Mouse (Mus musculus) liver, postnatal 0 days (tissue): ENCODE measurements around the gene Gm10160. TPM values are rescaled to one million over a fixed set of nuclear protein-coding genes. Genes with fewer than 3 reads are reported as not detected.

Source experiments
- ATAC-seq: fragments of 200-750 bp; cut with Nextera tagmentation; 2 replicates; pipeline ENCODE4 v1.8.0; 2017; ENCODE audit warnings: mild to moderate bottlenecking, moderate library complexity
- DNase-seq: peaks from one replicate; pipeline ENCODE4 v3.0.0-alpha.2; 2016
- H3K27ac ChIP-seq: fragments of 300-500 bp; sonication (generic); 2 replicates; pipeline ENCODE4 v1.5.1; 2014; ENCODE audit warnings: antibody characterized with exemption, moderate library complexity, mild to moderate bottlenecking, low read depth
- H3K27me3 ChIP-seq: fragments of 300-500 bp; sonication (generic); 2 replicates; pipeline ENCODE4 v1.6.1; 2014; ENCODE audit warnings: low read length, control low read depth, mixed read lengths; ENCODE audit not compliant: insufficient read depth
- H3K36me3 ChIP-seq: fragments of 300-500 bp; sonication (generic); replicated peaks from 2 replicates; pipeline ENCODE4 v1.6.1; 2014; ENCODE audit warnings: mild to moderate bottlenecking, control low read depth, low read length, moderate library complexity, mixed read lengths; ENCODE audit not compliant: insufficient read depth
- H3K4me1 ChIP-seq: fragments of 300-500 bp; sonication (generic); 2 replicates; pipeline ENCODE4 v1.6.1; 2014; ENCODE audit warnings: antibody characterized with exemption, mild to moderate bottlenecking, control low read depth; ENCODE audit not compliant: insufficient read depth
- H3K4me2 ChIP-seq: fragments of 300-500 bp; sonication (generic); 2 replicates; pipeline ENCODE4 v1.6.1; 2014; ENCODE audit warnings: low read depth, mild to moderate bottlenecking, low read length, moderate library complexity, mixed read lengths
- H3K4me3 ChIP-seq: fragments of 300-500 bp; sonication (generic); 2 replicates; pipeline ENCODE4 v1.5.1; 2014; ENCODE audit warnings: low read depth, low read length
- H3K9ac ChIP-seq: fragments of 300-500 bp; sonication (generic); replicated peaks from 2 replicates; pipeline ENCODE4 v1.6.1; 2014; ENCODE audit warnings: mild to moderate bottlenecking, moderate library complexity
- H3K9me3 ChIP-seq: fragments of 300-500 bp; sonication (generic); 2 replicates; pipeline ENCODE4 v1.6.1; 2016; ENCODE audit warnings: mild to moderate bottlenecking, control low read depth, low read length, mixed read lengths
- CTCF ChIP-seq: sonication (generic); IDR thresholded peaks from 2 replicates; pipeline ENCODE4 v1.5.1; 2016; ENCODE audit warnings: antibody characterized with exemption, low read depth
- EP300 ChIP-seq: IDR thresholded peaks from 2 replicates; pipeline ENCODE4 v1.6.1; 2016; ENCODE audit warnings: antibody characterized with exemption, low read depth, mild to moderate bottlenecking
- WGBS: fragments of 180-500 bp; shearing (Covaris S2); extraction: QIAGEN DNeasy Blood & Tissue Kit; methylation state at CpG from one replicate; pipeline ENCODE4 v1.1.7; 2014; ENCODE audit not compliant: insufficient replicate concordance; 5-methylcytosine and 5-hydroxymethylcytosine counted together
- polyA plus RNA-seq: library from polyadenylated mRNA; unstranded; fragments of >200 nt; fragmentation: Nextera tagmentation; extraction: Ambion mirVana; gene quantifications from 2 replicates; pipeline ENCODE4 v1.2.1, GENCODE M21; 2015

The Gm10160 gene
- polyA plus RNA-seq, 1 experiment from 2014 or later = not detected

DNA sequence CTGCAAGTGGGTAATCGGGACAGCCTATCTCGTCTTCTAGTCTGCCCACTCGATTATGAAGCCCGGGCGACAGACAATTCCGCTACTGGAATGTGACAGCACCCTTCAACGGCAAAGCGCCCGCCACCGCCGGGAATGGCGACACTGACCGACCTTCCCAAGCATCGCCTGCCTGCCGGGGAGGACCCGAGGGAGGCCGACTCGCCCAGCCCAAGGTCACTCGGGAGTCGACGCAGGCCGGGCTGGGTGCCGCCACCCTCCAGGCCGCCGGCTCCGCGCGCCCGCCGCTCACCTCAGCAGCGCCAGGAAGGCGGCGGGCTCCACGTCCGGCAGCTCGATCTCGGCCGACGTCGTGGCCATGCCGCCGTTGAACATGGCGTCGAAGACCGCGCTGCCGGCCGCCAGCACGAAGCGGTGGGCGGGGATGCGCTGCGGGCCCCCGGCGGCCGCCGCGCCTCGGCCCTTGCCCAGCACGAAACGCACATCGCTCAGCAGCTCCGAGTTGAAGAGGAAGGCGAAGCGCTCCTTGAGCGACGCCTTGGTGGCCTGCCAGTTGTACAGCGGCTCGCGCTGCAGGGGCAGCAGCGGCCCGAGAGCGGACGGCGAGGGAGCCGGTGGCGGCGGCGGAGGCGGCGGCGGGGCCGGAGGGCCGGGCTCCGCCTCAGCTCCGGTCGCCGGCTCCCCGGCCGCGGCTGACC, 26.8 kb downstream of the Gm10160 start:
- Histone ChIP-seq H3K27ac (peak overlapping the region; percentile 95), H3K36me3 (no peaks in the 10 kb centered on the region), H3K4me1 (peaks cover 29% of the 10 kb centered on the region), H3K4me2 (peak overlapping the region; percentile 92), H3K27me3 (no peaks in the 10 kb centered on the region), H3K9ac (peak overlapping the region; percentile 89), H3K4me3 (peak overlapping the region; percentile 92), H3K9me3 (no peaks in the 10 kb centered on the region)
- TF ChIP-seq CTCF (no peak), EP300 (no peak)
- 0% methylated on average over 46 of the region's 91 CpGs for WGBS
- ATAC-seq = peak; percentile 69
- DNase-seq = peak; percentile 69

GRCm38 (mm10) chr7:81827806-81828667, 27.6 kb downstream of the Gm10160 start:
- DNase-seq = no peak
- 14% methylated on average over 17 of the region's 17 CpGs for WGBS
- H3K4me3 ChIP-seq = peak overlapping the region; percentile 92
- no peak for ATAC-seq
- TF ChIP-seq CTCF (no peak), EP300 (no peak)
- peaks cover 29% of the 10 kb centered on the region for H3K4me1 ChIP-seq
- peak overlapping the region; percentile 89 for H3K9ac ChIP-seq
- H3K27me3 ChIP-seq = no peaks in the 10 kb centered on the region
- H3K9me3 ChIP-seq = no peaks in the 10 kb centered on the region
- H3K27ac ChIP-seq = peak overlapping the region; percentile 95
- peak overlapping the region; percentile 92 for H3K4me2 ChIP-seq
- H3K36me3 ChIP-seq = no peaks in the 10 kb centered on the region

DNA sequence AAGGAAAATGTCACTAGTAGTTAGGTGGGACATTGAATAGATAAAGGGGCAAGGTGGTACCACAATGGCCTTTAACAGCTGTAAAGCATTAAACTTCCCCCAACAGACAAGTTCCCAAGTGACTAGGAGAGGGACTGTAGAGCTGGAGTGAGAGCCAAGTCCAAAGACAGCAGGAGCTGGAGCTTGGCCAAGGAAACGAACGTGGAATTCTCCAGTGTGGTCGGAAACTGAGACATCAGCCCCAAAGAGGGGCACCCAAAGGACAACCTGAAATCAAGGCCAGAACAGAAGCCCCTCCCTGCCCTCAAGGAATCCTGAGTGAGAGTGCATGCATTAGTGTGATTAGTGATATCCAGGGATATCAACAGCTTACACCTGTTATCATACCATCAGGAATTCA, 30.2 kb downstream of the Gm10160 start:
- no peaks in the 10 kb centered on the region for H3K36me3 ChIP-seq
- no peak for DNase-seq
- TF ChIP-seq CTCF (no peak), EP300 (no peak)
- 45% methylated on average over 3 of the region's 3 CpGs for WGBS
- H3K4me2 ChIP-seq = no peak overlapping the region
- H3K4me1 ChIP-seq = peaks cover 29% of the 10 kb centered on the region
- H3K27me3 ChIP-seq = no peaks in the 10 kb centered on the region
- H3K9ac ChIP-seq = no peak overlapping the region
- no peak for ATAC-seq
- no peaks in the 10 kb centered on the region for H3K9me3 ChIP-seq
- no peak overlapping the region for H3K4me3 ChIP-seq
- no peak overlapping the region for H3K27ac ChIP-seq

DNA sequence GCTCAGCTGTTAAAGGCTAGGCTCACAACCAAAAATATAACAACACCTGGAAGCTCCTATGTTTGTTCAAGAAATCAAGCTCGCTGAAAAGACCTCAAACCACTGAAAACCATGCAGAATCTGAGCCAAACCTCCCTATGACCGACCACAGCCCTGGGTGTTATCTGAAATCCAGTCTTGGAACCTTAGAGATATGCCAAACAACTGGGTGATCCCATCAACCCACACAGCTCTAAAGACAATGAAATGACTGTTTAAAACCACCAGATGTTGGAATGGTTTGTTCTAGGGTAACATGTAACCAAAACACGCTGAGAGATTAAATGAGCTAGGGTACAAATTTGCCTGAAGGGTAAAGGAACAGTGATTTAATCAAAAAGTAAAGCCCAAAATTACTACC, 30.7 kb downstream of the Gm10160 start:
- TF ChIP-seq EP300 (no peak), CTCF (no peak)
- Histone ChIP-seq H3K27ac (no peak overlapping the region), H3K4me2 (no peak overlapping the region), H3K36me3 (no peaks in the 10 kb centered on the region), H3K4me1 (peaks cover 29% of the 10 kb centered on the region), H3K9me3 (no peaks in the 10 kb centered on the region), H3K27me3 (no peaks in the 10 kb centered on the region), H3K4me3 (no peak overlapping the region), H3K9ac (no peak overlapping the region)
- ATAC-seq = no peak
- 60% methylated on average over 3 of the region's 3 CpGs for WGBS
- no peak for DNase-seq

DNA sequence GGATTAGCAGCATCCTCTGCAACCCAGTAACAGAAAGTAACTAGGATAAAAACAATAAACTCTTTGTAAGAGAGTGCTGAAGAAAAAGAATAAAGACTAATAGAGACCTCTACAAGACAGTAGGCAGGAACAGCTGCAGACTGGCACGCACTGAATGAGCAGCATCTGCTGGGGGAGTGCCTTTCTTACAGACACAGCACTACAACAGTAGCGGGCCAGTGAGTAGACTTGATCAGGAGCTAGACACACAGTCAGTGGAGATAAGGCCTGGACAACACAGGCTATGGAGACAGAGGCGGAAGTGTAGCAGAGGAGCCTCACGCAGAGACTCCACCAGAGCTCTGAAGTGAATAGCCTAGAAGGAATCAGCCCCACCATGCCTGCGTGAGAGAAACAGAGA, 49.5 kb downstream of the Gm10160 start:
- H3K27me3 ChIP-seq = no peaks in the 10 kb centered on the region
- DNase-seq = no peak
- no peak overlapping the region for H3K9ac ChIP-seq
- H3K4me2 ChIP-seq = no peak overlapping the region
- H3K36me3 ChIP-seq = peaks cover 21% of the 10 kb centered on the region
- H3K27ac ChIP-seq = no peak overlapping the region
- no peaks in the 10 kb centered on the region for H3K4me1 ChIP-seq
- no peaks in the 10 kb centered on the region for H3K9me3 ChIP-seq
- H3K4me3 ChIP-seq = no peak overlapping the region
- no peak for ATAC-seq
- TF ChIP-seq EP300 (no peak), CTCF (no peak)
- WGBS = 67% methylated on average over 5 of the region's 5 CpGs

Other genes with a start within 250 kb of the Gm10160 start
- gene Homer2, start 148.3 kb downstream of the Gm10160 start, polyA plus RNA-seq = 8.6 and 9.1 TPM in 2 replicates
- gene Ramac, start 92.9 kb downstream of the Gm10160 start, polyA plus RNA-seq = 72.1 and 78.7 TPM in 2 replicates
- gene 3110040N11Rik, start 66.3 kb downstream of the Gm10160 start, polyA plus RNA-seq = 21.8 and 24.3 TPM in 2 replicates
- gene Btbd1, start 26.4 kb downstream of the Gm10160 start, polyA plus RNA-seq = 16.6 and 20.8 TPM in 2 replicates
- 8.7 and 9.0 TPM in 2 replicates for gene Tm6sf1, start 3.2 kb upstream of the Gm10160 start, polyA plus RNA-seq
- gene Hdgfl3, start 78.7 kb upstream of the Gm10160 start, polyA plus RNA-seq = 0.59 and 0.66 TPM in 2 replicates
- 0.26 and 0.38 TPM in 2 replicates for gene Bnc1, start 136.5 kb upstream of the Gm10160 start, polyA plus RNA-seq